Mouse (Mus musculus): Measurements from ENCODE around the gene Arhgap30. TPM values are rescaled to one million over a fixed set of nuclear protein-coding genes. Genes with fewer than 3 reads are reported as not detected.

Gene Arhgap30
- polyA plus RNA-seq, 1 experiment = 0.95 TPM

- TF ChIP-seq GATA1 (IDR thresholded peaks at IDR 0.05; ENCODE audit: low read length) = no peak
Measured at GRCm38 (mm10) chr1:171361106-171362103, 27.3 kb upstream of the Arhgap30 start.

GRCm38 (mm10) chr1:171365934-171366333, 22.8 kb upstream of the Arhgap30 start:
- TF ChIP-seq GATA1 (IDR thresholded peaks at IDR 0.05; ENCODE audit: low read length) = no peak

GRCm38 (mm10) chr1:171369845-171370556, 18.8 kb upstream of the Arhgap30 start, which contains the start of gene Nectin4:
Gene Nectin4, plus strand, starts transcription at chr1:171370099.
- no peak for TF ChIP-seq GATA1 (IDR thresholded peaks at IDR 0.05; ENCODE audit: low read length)

- no peak for TF ChIP-seq GATA1 (IDR thresholded peaks at IDR 0.05; ENCODE audit: low read length)
Measured at GRCm38 (mm10) chr1:171372880-171373279, 15.9 kb upstream of the Arhgap30 start.

DNA sequence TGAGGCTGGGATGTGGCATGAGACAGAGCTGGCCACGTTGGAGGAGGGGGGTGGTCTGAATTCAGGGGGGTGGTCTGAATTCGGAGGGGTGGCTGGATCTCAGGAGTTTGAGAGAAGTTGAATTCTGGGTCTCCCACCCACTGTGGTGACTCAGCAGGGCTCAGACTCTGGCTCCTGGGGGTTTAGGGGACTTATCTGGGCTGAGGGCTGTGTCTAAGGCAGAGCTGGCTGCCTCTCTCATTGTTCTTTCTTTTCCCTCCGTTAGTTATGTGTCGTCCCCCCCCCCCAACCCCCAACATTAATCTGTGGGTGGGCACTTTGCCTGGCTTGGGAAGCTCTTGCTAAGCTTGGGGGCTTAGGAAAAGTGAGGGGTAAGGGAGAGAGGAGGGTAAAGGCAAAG, 14.8 kb upstream of the Arhgap30 start:
- no peak for TF ChIP-seq GATA1 (IDR thresholded peaks at IDR 0.05; ENCODE audit: low read length)

- no peak for TF ChIP-seq GATA1 (IDR thresholded peaks at IDR 0.05; ENCODE audit: low read length)
Measured at GRCm38 (mm10) chr1:171375646-171376097, 13.1 kb upstream of the Arhgap30 start.

DNA sequence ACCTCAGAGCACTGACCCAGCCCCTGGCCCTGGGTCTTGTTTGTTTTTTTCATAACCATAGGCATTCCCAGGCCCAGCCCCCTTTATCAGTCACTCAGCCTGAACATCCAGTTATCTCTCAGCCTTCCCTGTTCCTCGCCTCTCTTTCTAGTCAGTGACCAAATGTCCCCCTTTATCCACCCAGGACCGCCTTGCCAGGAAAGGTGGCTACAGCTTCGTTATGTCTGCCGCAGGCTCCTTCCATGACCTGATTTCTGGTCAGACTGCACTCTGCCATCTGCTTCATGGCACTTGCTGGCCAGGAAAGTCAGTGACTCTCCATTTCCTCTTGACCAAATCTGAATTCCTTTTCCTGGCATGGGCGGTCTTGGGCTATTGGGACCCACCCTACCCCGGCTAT, 10.5 kb upstream of the Arhgap30 start:
- TF ChIP-seq GATA1 (IDR thresholded peaks at IDR 0.05; ENCODE audit: low read length) = no peak

DNA sequence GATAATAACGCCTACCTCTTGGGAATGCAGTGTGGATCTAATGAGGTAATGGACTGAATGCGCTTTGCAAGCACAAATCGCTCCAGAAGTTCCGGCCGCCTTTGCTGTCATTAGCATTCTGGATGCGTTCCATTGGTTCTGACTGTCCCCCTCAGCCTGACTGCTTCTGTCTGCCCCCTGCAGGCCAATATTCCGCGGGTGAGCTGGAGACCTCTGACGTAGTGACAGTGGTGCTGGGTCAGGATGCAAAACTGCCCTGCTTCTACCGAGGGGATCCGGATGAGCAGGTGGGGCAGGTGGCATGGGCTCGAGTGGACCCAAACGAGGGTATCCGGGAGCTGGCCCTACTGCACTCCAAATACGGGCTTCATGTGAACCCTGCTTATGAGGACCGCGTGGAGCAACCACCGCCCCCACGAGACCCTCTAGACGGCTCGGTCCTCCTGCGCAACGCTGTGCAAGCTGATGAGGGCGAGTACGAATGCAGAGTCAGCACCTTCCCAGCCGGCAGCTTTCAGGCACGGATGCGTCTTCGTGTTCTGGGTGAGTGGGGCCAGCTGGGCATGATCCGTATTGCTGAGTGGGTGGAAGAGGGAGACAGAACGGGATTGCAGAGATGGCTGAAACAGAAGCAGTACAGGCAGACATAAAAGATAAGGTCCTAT, 8.7 kb upstream of the Arhgap30 start:
- TF ChIP-seq GATA1 (IDR thresholded peaks at IDR 0.05; ENCODE audit: low read length) = no peak

GRCm38 (mm10) chr1:171382096-171382620, 6.6 kb upstream of the Arhgap30 start:
- no peak for TF ChIP-seq GATA1 (IDR thresholded peaks at IDR 0.05; ENCODE audit: low read length)

- no peak for TF ChIP-seq GATA1 (IDR thresholded peaks at IDR 0.05; ENCODE audit: low read length)
Measured at GRCm38 (mm10) chr1:171384361-171384760, 4.4 kb upstream of the Arhgap30 start.

- TF ChIP-seq GATA1 (IDR thresholded peaks at IDR 0.05; ENCODE audit: low read length) = no peak
Measured at GRCm38 (mm10) chr1:171385171-171385570, 3.6 kb upstream of the Arhgap30 start.

- no peak for TF ChIP-seq GATA1 (IDR thresholded peaks at IDR 0.05; ENCODE audit: low read length)
Measured at GRCm38 (mm10) chr1:171387099-171387498, 1.7 kb upstream of the Arhgap30 start.

GRCm38 (mm10) chr1:171390101-171390500, 1.3 kb downstream of the Arhgap30 start:
- TF ChIP-seq GATA1 (IDR thresholded peaks at IDR 0.05; ENCODE audit: low read length) = no peak

- TF ChIP-seq GATA1 (IDR thresholded peaks at IDR 0.05; ENCODE audit: low read length) = no peak
Measured at GRCm38 (mm10) chr1:171401821-171402220, 13.1 kb downstream of the Arhgap30 start.

DNA sequence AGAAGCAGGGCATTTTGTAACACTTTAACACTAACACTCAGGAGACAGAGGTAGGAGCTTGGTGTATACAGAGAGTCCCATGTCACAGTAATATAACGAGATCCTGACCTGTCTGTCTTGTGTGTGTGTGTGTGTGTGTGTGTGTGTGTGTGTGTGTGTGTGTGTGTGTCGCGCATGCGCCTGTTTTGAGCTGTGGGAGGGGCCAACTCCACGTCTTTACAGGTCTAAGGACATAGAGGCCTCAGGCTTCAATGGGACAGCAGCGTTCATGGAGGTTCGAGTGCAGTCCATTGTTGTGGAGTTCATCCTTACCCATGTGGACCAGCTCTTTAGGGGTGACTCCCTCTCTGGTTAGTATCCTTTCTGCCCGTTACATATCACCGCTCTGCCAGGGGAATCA, 14.2 kb downstream of the Arhgap30 start:
- no peak for TF ChIP-seq GATA1 (IDR thresholded peaks at IDR 0.05; ENCODE audit: low read length)

Data from G1E-ER4 (cell line).